Mouse (Mus musculus): ENCODE measurements around the gene Gast.

GRCm38 (mm10) chr11:100290235-100290634 is 44.0 kb upstream of the Gast start:
- TF ChIP-seq TAL1 (conservative IDR thresholded peaks at IDR 0.05; ENCODE audit: low read depth, low read length): no peak
- no peak for TF ChIP-seq CTCF (IDR thresholded peaks at IDR 0.05; ENCODE audit: low read depth, low read length)
- TF ChIP-seq GATA1 (IDR thresholded peaks at IDR 0.05; ENCODE audit: borderline replicate concordance, low read length): no peak
- no peak for TF ChIP-seq POLR2AphosphoS5 (IDR thresholded peaks at IDR 0.05; ENCODE audit: insufficient replicate concordance, low read depth, low read length)

Data from G1E (cell line).